Mouse (Mus musculus): ENCODE results near the gene Bfar. TPM values are rescaled to one million over a fixed set of nuclear protein-coding genes. Genes with fewer than 3 reads are reported as not detected.
"Not testable (repeated sequence)": the region's sequence is repeated elsewhere in the genome, so short reads cannot be mapped to it uniquely, and the experiment has no call there.

Bfar gene
- polyA plus RNA-seq, 1 experiment from 2014 or later: 30.9 TPM

DNA sequence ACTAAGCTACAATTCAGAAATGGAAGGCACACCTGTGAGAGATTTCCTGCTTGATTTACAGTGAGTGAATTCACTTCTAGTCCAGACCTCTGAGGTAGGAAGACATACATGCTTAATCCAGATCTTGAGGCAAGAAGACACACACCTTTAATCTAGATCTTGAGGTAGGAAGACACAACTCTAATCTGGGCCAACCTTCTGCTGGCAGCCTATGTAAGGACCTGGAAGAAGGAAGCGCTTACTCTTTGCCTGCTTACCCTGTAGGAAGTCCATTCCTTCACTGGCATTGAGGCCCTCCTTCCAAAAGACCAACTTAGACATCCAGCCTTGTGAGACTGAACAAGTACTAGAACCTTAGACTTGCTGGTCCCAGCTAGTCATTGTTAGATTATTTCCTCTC lies 2.4 kb upstream of the Bfar start:
- H3K27me3 ChIP-seq (replicated peaks): no peaks in the 10 kb centered on the region
- no peak overlapping the region for H3K4me2 ChIP-seq
- peaks cover 20% of the 10 kb centered on the region for H3K36me3 ChIP-seq
- WGBS: 88% methylated on average over 1 of the region's 1 CpGs
- peaks cover 32% of the 10 kb centered on the region for H3K4me1 ChIP-seq
- no peak overlapping the region for H3K4me3 ChIP-seq
- no peaks in the 10 kb centered on the region for H3K9me3 ChIP-seq
- no peak overlapping the region for H3K9ac ChIP-seq
- H3K27ac ChIP-seq (replicated peaks): no peak overlapping the region
- ATAC-seq (ENCODE audit: extremely low read depth, insufficient number of reproducible peaks, low FRiP score, low TSS enrichment): no peak

DNA sequence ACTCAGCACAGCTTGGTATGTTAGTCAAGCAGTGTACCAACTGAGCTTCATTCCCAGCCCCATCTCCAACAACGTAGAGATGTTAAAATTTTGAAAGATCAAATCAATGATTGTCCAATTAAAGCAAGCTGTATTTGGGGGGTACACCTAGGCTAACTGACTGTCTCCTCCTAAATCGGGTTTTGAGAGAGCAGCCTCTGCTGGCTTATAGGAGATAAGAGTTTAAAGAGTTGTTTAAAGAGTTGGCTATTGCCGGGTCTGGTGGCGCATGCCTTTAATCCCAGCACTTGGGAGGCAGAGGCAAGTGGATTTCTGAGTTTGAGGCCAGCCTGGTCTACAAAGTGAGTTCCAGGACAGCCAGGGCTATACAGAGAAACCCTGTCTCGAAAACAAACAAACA lies 762 bp upstream of the Bfar start:
- H3K27me3 ChIP-seq (replicated peaks); H3K27ac ChIP-seq (replicated peaks); H3K9me3 ChIP-seq; H3K9ac ChIP-seq; H3K36me3 ChIP-seq; ATAC-seq (ENCODE audit: extremely low read depth, insufficient number of reproducible peaks, low FRiP score, low TSS enrichment): not testable (repeated sequence)
- peaks cover 32% of the 10 kb centered on the region for H3K4me1 ChIP-seq
- peak overlapping the region; percentile 96; the same call in 1 of the 2 replicates for H3K4me3 ChIP-seq
- peak overlapping the region; percentile 83 for H3K4me2 ChIP-seq
- 69% methylated on average over 5 of the region's 5 CpGs for WGBS

DNA sequence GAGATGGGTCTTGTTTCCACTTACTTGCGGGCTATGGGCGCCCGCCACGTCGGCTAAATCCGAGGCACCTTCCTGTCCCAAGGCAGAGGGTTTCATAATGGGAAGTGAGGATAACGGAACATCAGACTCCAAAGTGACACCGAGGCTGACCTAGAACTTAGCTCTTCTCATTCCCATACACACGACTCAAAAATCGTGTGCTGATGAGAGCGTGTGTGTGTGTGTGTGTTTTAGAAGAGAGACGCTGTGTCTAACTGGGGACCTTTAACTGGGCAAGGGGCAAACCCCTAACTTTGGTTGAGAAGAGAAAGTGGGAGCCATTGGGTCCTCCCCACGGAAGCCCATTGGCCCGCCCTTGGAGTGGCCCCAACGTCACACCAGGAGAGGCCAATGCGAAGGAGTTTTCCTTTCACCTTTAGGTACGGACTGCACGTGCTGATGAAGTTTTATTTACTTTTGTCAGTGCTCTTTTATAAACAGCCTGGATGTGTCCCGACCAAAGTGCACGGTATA lies 784 bp downstream of the Bfar start:
- 2% methylated on average over 20 of the region's 20 CpGs for WGBS
- no peaks in the 10 kb centered on the region for H3K9me3 ChIP-seq

DNA sequence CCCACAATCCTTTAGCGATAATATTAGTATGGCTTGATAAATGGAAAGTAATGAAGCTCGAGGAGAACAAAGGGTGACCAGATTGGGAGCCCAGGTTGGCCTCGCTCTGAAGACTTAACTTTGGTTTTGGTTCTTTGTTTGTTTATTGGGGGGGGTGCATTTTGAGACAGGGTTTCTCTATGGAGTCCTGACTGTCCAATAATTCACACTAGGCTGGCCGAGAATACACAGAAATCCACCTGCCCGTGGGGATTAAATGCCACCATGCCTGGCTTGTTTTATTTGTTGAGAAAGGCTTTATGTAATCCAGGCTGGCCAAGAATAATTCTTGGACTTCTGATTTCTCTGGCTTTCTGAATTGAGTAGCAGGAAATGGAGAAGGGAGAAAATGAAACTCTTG lies 1.5 kb downstream of the Bfar start:
- Histone ChIP-seq H3K27ac (replicated peaks) (no peak overlapping the region), H3K9me3 (no peaks in the 10 kb centered on the region), H3K4me1 (peaks cover 23% of the 10 kb centered on the region), H3K4me3 (peak overlapping the region; percentile 96), H3K4me2 (peak overlapping the region; percentile 83), H3K27me3 (replicated peaks) (no peaks in the 10 kb centered on the region), H3K36me3 (peaks cover 23% of the 10 kb centered on the region), H3K9ac (peak overlapping the region; percentile 94; the same call in 1 of the 2 replicates)
- ATAC-seq (ENCODE audit: extremely low read depth, insufficient number of reproducible peaks, low FRiP score, low TSS enrichment): no peak
- 80% methylated on average over 5 of the region's 5 CpGs for WGBS

More for the DNA sequence above, 784 bp downstream of the Bfar start:
- Histone ChIP-seq H3K36me3 (peaks cover 16% of the 10 kb centered on the region), H3K4me3 (peak overlapping the region; percentile 96), H3K27ac (replicated peaks) (peak overlapping the region; percentile 91), H3K4me1 (peaks cover 25% of the 10 kb centered on the region), H3K4me2 (peak overlapping the region; percentile 83), H3K9ac (peak overlapping the region; percentile 94), H3K27me3 (replicated peaks) (no peaks in the 10 kb centered on the region)
- no peak for ATAC-seq (ENCODE audit: extremely low read depth, insufficient number of reproducible peaks, low FRiP score, low TSS enrichment)

DNA sequence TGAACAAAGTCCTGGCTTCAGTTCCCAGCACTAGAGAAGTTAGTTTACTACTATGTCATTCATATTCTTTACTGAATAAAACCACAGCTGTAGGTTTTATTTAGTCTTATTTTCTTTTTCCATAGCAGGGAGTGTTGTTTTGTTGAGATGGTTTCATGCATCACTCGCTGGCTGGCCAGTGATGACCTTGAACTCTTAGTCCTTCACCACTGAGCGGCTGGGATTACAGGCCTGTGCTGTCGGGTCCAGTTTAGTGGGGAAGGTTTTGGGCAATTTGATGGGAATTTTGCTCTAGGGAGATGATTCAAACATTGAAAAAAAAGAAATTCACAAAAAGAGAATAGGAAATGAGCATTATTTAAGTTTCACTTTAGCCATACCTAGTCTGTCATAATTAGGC lies 2.9 kb downstream of the Bfar start:
- H3K4me3 ChIP-seq: no peak overlapping the region
- no peak overlapping the region for H3K4me2 ChIP-seq
- H3K27me3 ChIP-seq (replicated peaks): no peaks in the 10 kb centered on the region
- peaks cover 15% of the 10 kb centered on the region for H3K4me1 ChIP-seq
- WGBS: 88% methylated on average over 3 of the region's 3 CpGs
- peaks cover 34% of the 10 kb centered on the region for H3K36me3 ChIP-seq
- no peak for ATAC-seq (ENCODE audit: extremely low read depth, insufficient number of reproducible peaks, low FRiP score, low TSS enrichment)
- H3K9ac ChIP-seq: no peak overlapping the region
- H3K9me3 ChIP-seq: no peaks in the 10 kb centered on the region
- H3K27ac ChIP-seq (replicated peaks): no peak overlapping the region

DNA sequence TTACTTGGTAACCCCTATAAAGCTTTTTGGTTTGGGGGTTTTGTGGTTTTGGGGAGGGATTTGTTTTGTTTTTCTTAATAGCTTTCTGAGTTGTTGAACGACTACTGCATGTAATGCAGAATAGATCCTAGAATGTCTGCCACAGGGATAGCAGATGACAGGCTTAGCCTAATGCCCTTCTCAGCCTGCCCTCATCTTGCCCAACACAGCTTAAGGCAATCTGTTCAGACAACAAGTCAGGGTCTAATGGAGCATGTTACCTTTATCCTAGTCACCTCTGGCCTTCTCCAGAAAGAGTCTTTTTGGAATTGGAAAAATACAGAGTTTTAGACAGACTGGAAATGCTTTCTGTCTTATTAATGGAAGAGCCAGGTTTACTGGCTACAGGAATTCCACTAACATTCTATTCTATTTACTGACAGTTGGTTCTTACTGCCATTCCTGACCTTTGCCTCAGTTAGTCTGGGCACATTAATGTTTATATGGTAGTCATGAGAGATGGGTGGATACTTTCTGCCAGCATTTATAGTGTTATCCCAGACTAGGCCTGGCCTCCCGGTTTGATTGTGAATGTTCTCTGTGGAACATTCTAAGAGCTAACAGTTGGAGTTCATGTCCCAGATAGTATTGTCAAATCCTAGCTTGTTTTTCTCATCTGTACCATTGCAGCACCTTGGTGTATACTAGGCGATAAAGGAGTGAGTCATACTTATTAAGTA lies 7.1 kb downstream of the Bfar start:
- peaks cover 48% of the 10 kb centered on the region for H3K36me3 ChIP-seq
- H3K4me1 ChIP-seq: no peaks in the 10 kb centered on the region; the same call in 1 of the 2 replicates
- H3K27me3 ChIP-seq (replicated peaks): no peaks in the 10 kb centered on the region
- no peak overlapping the region for H3K4me2 ChIP-seq
- WGBS: 82% methylated on average over 3 of the region's 3 CpGs
- no peak for ATAC-seq (ENCODE audit: extremely low read depth, insufficient number of reproducible peaks, low FRiP score, low TSS enrichment)
- no peak overlapping the region for H3K9ac ChIP-seq
- H3K27ac ChIP-seq (replicated peaks): no peak overlapping the region
- no peaks in the 10 kb centered on the region for H3K9me3 ChIP-seq
- no peak overlapping the region for H3K4me3 ChIP-seq

GRCm38 (mm10) chr16:13698998-13699397 lies 27.3 kb downstream of the Bfar start:
- peaks cover 94% of the 10 kb centered on the region for H3K36me3 ChIP-seq
- no peak overlapping the region for H3K4me3 ChIP-seq
- ATAC-seq (ENCODE audit: extremely low read depth, insufficient number of reproducible peaks, low FRiP score, low TSS enrichment): no peak
- 91% methylated on average over 7 of the region's 7 CpGs for WGBS
- no peaks in the 10 kb centered on the region for H3K4me1 ChIP-seq
- H3K9me3 ChIP-seq: no peaks in the 10 kb centered on the region
- H3K27me3 ChIP-seq (replicated peaks): no peaks in the 10 kb centered on the region
- no peak overlapping the region for H3K4me2 ChIP-seq
- H3K27ac ChIP-seq (replicated peaks): no peak overlapping the region
- no peak overlapping the region for H3K9ac ChIP-seq

GRCm38 (mm10) chr16:13702184-13702583 lies 30.5 kb downstream of the Bfar start:
- no peak overlapping the region for H3K4me2 ChIP-seq
- no peak overlapping the region for H3K4me3 ChIP-seq
- H3K36me3 ChIP-seq: peaks cover 85% of the 10 kb centered on the region
- H3K9me3 ChIP-seq: no peaks in the 10 kb centered on the region
- no peaks in the 10 kb centered on the region for H3K27me3 ChIP-seq (replicated peaks)
- no peak overlapping the region for H3K27ac ChIP-seq (replicated peaks)
- 85% methylated on average over 7 of the region's 7 CpGs for WGBS
- ATAC-seq (ENCODE audit: extremely low read depth, insufficient number of reproducible peaks, low FRiP score, low TSS enrichment): no peak
- no peaks in the 10 kb centered on the region for H3K4me1 ChIP-seq
- H3K9ac ChIP-seq: no peak overlapping the region

- H3K36me3 ChIP-seq: peaks cover 60% of the 10 kb centered on the region
- no peak for ATAC-seq (ENCODE audit: extremely low read depth, insufficient number of reproducible peaks, low FRiP score, low TSS enrichment)
Observed at GRCm38 (mm10) chr16:13704676-13705075, 33.0 kb downstream of the Bfar start.

DNA sequence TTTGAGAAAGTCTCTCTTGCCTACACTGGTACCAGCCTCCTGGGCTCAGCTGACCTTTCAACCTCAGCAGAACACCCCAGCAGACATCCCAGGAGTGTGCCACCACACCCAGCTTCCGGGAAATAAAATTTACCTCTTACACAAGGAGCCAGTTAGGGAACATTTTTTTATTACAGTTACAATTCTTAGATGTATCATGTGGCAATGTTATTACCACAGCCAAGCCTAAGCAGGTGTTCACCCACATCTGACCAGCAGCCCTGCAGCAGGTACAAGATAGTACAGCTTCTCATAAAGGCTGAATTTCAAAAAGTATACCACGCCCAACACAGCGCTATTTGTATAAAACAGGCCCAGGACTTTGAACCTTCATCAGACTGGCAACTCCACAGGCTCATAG lies 43.3 kb downstream of the Bfar start:
- no peak overlapping the region for H3K4me3 ChIP-seq
- no peaks in the 10 kb centered on the region for H3K4me1 ChIP-seq
- H3K9me3 ChIP-seq: no peaks in the 10 kb centered on the region
- H3K9ac ChIP-seq: no peak overlapping the region
- no peaks in the 10 kb centered on the region for H3K27me3 ChIP-seq (replicated peaks)
- no peak overlapping the region for H3K27ac ChIP-seq (replicated peaks)
- WGBS: 77% methylated on average over 3 of the region's 3 CpGs
- ATAC-seq (ENCODE audit: extremely low read depth, insufficient number of reproducible peaks, low FRiP score, low TSS enrichment): no peak
- no peak overlapping the region for H3K4me2 ChIP-seq
- no peaks in the 10 kb centered on the region for H3K36me3 ChIP-seq

More at GRCm38 (mm10) chr16:13704676-13705075, 33.0 kb downstream of the Bfar start:
- H3K9me3 ChIP-seq: no peaks in the 10 kb centered on the region
- H3K27ac ChIP-seq (replicated peaks): no peak overlapping the region
- no peak overlapping the region for H3K9ac ChIP-seq
- no peak overlapping the region for H3K4me2 ChIP-seq
- no peaks in the 10 kb centered on the region for H3K27me3 ChIP-seq (replicated peaks)
- 88% methylated on average over 10 of the region's 10 CpGs for WGBS
- H3K4me1 ChIP-seq: no peaks in the 10 kb centered on the region
- H3K4me3 ChIP-seq: no peak overlapping the region

DNA sequence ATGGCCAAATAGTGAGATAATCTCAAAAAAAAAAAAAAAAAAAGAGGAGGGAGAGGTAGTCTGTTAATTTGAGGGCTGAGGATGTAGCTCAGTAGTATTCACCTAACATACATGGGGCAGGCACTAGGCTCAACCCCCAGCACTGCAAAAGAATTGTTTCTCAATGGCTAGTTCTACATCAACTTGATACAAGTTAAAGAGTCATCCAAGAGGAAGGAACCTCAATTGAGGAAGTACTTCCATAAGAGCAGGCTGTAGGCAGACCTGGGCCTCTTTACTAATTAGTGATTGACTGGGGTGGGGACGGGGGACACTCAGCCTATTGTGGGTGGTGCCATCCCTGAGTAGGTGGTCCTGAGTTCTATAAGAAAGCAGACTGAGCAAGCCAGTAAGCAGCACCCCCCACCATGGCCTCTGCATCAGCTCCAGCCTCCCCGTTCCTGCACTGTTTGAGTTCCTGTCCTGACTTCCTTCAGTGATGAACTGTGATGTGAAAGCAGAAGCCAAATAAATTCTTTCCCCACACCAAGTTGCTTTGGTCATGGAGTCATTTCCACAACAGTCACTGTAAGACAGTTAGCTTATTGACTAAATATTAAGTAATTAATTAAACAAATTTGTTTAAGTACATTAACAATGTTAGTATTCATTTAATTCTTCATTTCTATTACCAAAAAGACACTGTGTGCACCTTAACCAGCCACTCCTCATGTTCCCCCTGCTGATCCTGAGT lies 45.3 kb downstream of the Bfar start:
- ATAC-seq (ENCODE audit: extremely low read depth, insufficient number of reproducible peaks, low FRiP score, low TSS enrichment): no peak
- no peaks in the 10 kb centered on the region for H3K9me3 ChIP-seq
- 77% methylated on average over 2 of the region's 2 CpGs for WGBS
- H3K27me3 ChIP-seq (replicated peaks): no peaks in the 10 kb centered on the region
- no peak overlapping the region for H3K9ac ChIP-seq
- H3K4me1 ChIP-seq: no peaks in the 10 kb centered on the region
- H3K4me3 ChIP-seq: no peak overlapping the region
- H3K27ac ChIP-seq (replicated peaks): no peak overlapping the region
- no peak overlapping the region for H3K4me2 ChIP-seq
- H3K36me3 ChIP-seq: no peaks in the 10 kb centered on the region
